Mouse (Mus musculus) heart, postnatal 0 days (tissue): ENCODE measurements at regions not wholly inside any gene's neighbourhood (a gene's known extent, or its start where the extent isn't known, plus 50 kb on each side); places are given as distances from the start of the nearest gene placed in this dataset.

Experiments used
- CTCF ChIP-seq: IDR thresholded peaks from 2 replicates; pipeline ENCODE4 v1.5.1; 2016; ENCODE audit warnings: antibody characterized with exemption, control low read depth, low read depth
- EP300 ChIP-seq: IDR thresholded peaks from 2 replicates; pipeline ENCODE4 v1.6.1; 2016; ENCODE audit warnings: antibody characterized with exemption, low read depth

- no peak for TF ChIP-seq CTCF
- TF ChIP-seq EP300: no peak
Measured at GRCm38 (mm10) chr4:84032505-84032904, 507.2 kb downstream of the Ccdc171 start.
